Mouse (Mus musculus) cerebellum, postnatal 36 days (tissue): ENCODE results near the gene Mdga1.

Experiments used
- DNase-seq, 2 experiments: peaks; one replicate each; pipeline ENCODE4 v3.0.0; 2021 to 2022; ENCODE audit warnings: mixed read lengths in 2 of 2

Gene Mdga1

GRCm38 (mm10) chr17:29918791-29919551 lies 50.9 kb downstream of the Mdga1 start:
- no peak for DNase-seq

- no peak for DNase-seq
These were observed 52.9 kb downstream of the Mdga1 start for GRCm38 (mm10) chr17:29916968-29917367.

GRCm38 (mm10) chr17:29915820-29916219 lies 54.1 kb downstream of the Mdga1 start:
- no peak for DNase-seq

GRCm38 (mm10) chr17:29913301-29913965 lies 56.5 kb downstream of the Mdga1 start:
- no peak for DNase-seq

- DNase-seq: no peak
These were observed 57.2 kb downstream of the Mdga1 start for GRCm38 (mm10) chr17:29912733-29913132.

- no peak for DNase-seq
These were observed 60.9 kb downstream of the Mdga1 start for GRCm38 (mm10) chr17:29909031-29909430.

- no peak for DNase-seq
These were observed 65.2 kb downstream of the Mdga1 start for GRCm38 (mm10) chr17:29904694-29905093.

- no peak for DNase-seq
These were observed 67.3 kb downstream of the Mdga1 start for GRCm38 (mm10) chr17:29902406-29903155.

- no peak for DNase-seq
These were observed 69.6 kb downstream of the Mdga1 start for GRCm38 (mm10) chr17:29900289-29900688.

- DNase-seq: no peak
These were observed 73.5 kb downstream of the Mdga1 start for GRCm38 (mm10) chr17:29896181-29897054.

GRCm38 (mm10) chr17:29895566-29895965 lies 74.3 kb downstream of the Mdga1 start:
- DNase-seq: no peak

GRCm38 (mm10) chr17:29894965-29895364 lies 74.9 kb downstream of the Mdga1 start:
- DNase-seq: no peak

GRCm38 (mm10) chr17:29890451-29891110 lies 79.3 kb downstream of the Mdga1 start:
- DNase-seq: no peak

- peak; percentile 80 to 81 for DNase-seq
These were observed 80.6 kb downstream of the Mdga1 start for GRCm38 (mm10) chr17:29888981-29889980.

- DNase-seq: peak; percentile 55 to 63
These were observed 81.7 kb downstream of the Mdga1 start for GRCm38 (mm10) chr17:29887881-29888826.

GRCm38 (mm10) chr17:29887271-29887880 lies 82.5 kb downstream of the Mdga1 start:
- peak; percentile 48 to 49 for DNase-seq

- peak in 1 of 2 experiments; percentile 38 for DNase-seq
These were observed 83.1 kb downstream of the Mdga1 start for GRCm38 (mm10) chr17:29886655-29887251.

- peak; percentile 46 to 47 for DNase-seq
These were observed 83.8 kb downstream of the Mdga1 start for GRCm38 (mm10) chr17:29886061-29886460.
